Mouse (Mus musculus) lung, postnatal 0 days (tissue): ENCODE measurements at regions not wholly inside any gene's neighbourhood (a gene's known extent, or its start where the extent isn't known, plus 50 kb on each side); places are given as distances from the start of the nearest gene placed in this dataset.

ENCODE experiments used
- CTCF ChIP-seq: IDR thresholded peaks from 2 replicates; pipeline ENCODE4 v1.5.1; 2016; ENCODE audit warnings: antibody characterized with exemption, mild to moderate bottlenecking
- EP300 ChIP-seq: IDR thresholded peaks from 2 replicates; pipeline ENCODE4 v1.6.1; 2016; ENCODE audit warnings: antibody characterized with exemption, mild to moderate bottlenecking, control low read depth

- no peak for TF ChIP-seq CTCF
- no peak for TF ChIP-seq EP300
These were observed 864.2 kb upstream of the A1bg start for GRCm38 (mm10) chr15:61787046-61787445.
